Mouse (Mus musculus): ENCODE data around the gene Heatr3. TPM values are rescaled to one million over a fixed set of nuclear protein-coding genes. Genes with fewer than 3 reads are reported as not detected.

Heatr3 gene
- 30.6 to 34.5 TPM (median 32.9 TPM) in 4 replicates for total RNA-seq (2023)

GRCm38 (mm10) chr8:88137748-88138484, at the start of gene Heatr3:
Gene Heatr3 (plus strand): TSS chr8:88137855.

DNA sequence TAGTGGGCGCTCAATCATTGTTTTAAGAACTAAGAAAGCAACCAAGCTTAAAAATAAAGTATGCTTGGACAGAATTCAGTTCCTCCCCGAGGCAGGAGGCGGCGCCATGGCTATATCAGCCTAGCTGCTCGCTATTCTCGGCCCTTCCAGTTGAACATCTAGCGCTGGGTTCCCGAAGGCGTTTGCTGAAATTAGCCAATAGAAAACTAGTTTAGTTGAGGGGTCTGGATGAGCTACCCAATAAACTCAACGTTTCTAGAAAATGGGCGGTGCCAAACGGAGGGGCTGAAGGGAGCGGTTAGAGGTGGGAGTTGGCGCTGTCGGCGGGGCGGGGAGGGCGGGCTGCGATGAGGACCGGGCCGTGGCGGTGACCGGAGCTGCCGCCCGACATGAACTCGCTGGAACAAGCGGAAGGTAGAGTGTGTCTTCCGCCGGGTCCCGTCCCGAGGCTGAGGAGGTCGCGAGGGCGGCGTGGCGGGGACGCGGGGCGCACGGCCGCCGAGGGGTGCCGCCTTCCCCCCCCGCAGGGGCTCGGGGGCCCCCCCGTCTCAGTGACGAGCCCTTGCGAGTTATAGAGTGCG, 19.1 kb upstream of the Heatr3 start, which contains the start of gene Cnep1r1:
Gene Cnep1r1 (plus strand): TSS at position 314 of the 581 bp plus-strand sequence.

GRCm38 (mm10) chr8:88198945-88199571, 61.4 kb downstream of the Heatr3 start, which contains the start of gene Tent4b:
Gene Tent4b (plus strand): TSS chr8:88199213.

Other genes starting within 250 kb of the Heatr3 start
- not detected in 4 replicates for gene Zfp423, start 178.3 kb upstream of the Heatr3 start, total RNA-seq (2023)
- gene Cnep1r1, start 19.1 kb upstream of the Heatr3 start, total RNA-seq (2023), result 24.5 to 29.1 TPM (median 26.5 TPM) in 4 replicates
- 49.6 to 56.7 TPM (median 52.4 TPM) in 4 replicates for gene Tent4b, start 61.4 kb downstream of the Heatr3 start, total RNA-seq (2023)
- 118 to 132 TPM (median 123 TPM) in 4 replicates for gene Adcy7, start 134.5 kb downstream of the Heatr3 start, total RNA-seq (2023)
- 77.2 to 98.0 TPM (median 80.4 TPM) in 4 replicates for gene Brd7, start 224.3 kb downstream of the Heatr3 start, total RNA-seq (2023)